Mouse (Mus musculus): ENCODE measurements around the gene Oas1c.

DNA sequence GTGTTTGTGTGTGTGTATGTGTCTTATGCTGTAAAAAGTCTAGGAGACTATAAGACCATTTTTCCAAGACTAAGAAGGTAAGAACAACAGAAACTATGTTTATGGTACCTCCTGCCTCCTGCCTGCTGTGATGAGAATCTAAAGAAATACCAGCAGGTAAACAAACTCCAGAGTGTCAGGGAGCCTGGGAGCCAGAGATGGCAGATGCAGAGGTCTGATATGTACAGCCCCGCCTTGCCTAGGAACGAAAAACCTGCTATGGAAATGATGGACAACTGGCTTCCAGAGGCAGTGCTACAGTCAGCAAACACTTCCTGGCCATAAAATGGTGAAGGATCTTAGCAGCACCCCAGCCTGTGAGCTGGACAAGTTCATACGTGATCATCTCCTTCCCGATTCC is 34.8 kb upstream of the Oas1c start, which contains the start of gene Oas1f:
- no peak for TF ChIP-seq CTCF (IDR thresholded peaks at IDR 0.05; ENCODE audit: borderline replicate concordance, insufficient read depth, low read depth, low read length)
- no peak for TF ChIP-seq POLR2A (IDR thresholded peaks at IDR 0.05; ENCODE audit: borderline replicate concordance, insufficient read depth, low read length)

Measured in cerebellum, adult 2 months (tissue).